Mouse (Mus musculus) olfactory bulb, adult 2 months (tissue): ENCODE results near the gene Yeats4.

Experiments used
- CTCF ChIP-seq: fragments of 200-500 bp; IDR thresholded peaks from 2 replicates; pipeline ENCODE4 v1.5.1; 2012; ENCODE audit warnings: low read depth, mild to moderate bottlenecking, low read length, moderate library complexity; ENCODE audit not compliant: insufficient read depth
- POLR2A ChIP-seq: fragments of 200-500 bp; IDR thresholded peaks from 2 replicates; pipeline ENCODE4 v1.6.1; 2012; ENCODE audit warnings: mild to moderate bottlenecking, low read depth, low read length, moderate library complexity; ENCODE audit not compliant: insufficient read depth

DNA sequence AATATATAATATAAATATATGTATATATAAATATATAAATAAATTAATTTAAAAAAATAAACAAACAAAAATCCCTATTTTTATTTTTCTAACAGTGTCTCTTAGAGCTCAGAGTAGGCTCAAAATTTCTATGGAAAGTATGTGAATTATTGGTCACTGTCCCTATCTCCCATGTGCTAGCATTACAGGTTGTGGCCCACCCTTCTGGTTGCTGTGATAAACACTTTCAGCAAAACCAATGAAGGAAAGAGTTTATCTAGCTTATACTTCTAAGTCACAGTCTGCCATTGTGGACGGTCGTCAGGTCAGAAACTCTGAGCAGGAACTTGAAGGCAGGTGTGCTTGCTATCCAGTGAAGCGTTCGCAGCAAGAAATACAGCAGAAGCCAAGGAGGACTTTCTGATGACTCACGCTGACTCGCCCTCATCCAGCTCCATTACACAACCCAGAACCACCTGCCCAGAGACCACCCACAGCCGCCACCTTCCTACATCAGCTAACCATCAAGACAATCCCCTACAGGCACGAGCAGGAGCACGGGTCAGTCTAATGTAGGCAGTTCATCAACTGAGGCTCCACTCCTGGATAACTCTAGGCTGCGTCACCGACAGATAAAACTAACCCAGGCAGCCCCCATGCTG is 57.4 kb downstream of the Yeats4 start:
- no peak for TF ChIP-seq CTCF
- no peak for TF ChIP-seq POLR2A
